Mouse (Mus musculus): ENCODE data around the gene Mdc1. TPM values are rescaled to one million over a fixed set of nuclear protein-coding genes. Genes with fewer than 3 reads are reported as not detected.

Gene Mdc1
- polyA plus RNA-seq, 1 experiment = 8.2 TPM

DNA sequence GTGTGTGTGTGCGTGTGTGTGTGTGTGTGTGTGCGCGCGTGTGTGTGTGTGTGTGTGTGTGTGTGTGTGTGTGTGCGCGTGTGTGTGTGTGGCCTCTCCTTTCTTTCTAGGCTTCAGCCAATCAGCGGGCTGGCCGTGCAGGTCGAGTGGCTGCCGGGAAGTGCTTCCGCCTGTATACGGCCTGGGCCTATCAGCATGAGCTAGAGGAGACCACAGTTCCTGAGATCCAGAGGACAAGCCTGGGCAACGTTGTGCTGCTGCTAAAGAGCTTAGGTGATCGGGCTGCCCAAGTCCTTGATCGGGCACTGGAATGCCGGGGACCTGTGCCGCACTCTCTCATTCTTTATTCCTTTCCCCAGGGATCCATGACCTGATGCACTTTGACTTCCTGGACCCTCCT lies 46.4 kb downstream of the Mdc1 start:
- DNase-seq = no peak
- H3K4me1 ChIP-seq (ENCODE audit: control insufficient read depth, insufficient read depth, low read length) = no peaks in the 10 kb centered on the region
- TF ChIP-seq CTCF (IDR thresholded peaks at IDR 0.05; ENCODE audit: insufficient read depth, low read length) (no peak), POLR2A (IDR thresholded peaks at IDR 0.05; ENCODE audit: borderline replicate concordance, extremely low read depth, low read depth, low read length) (no peak)
- H3K4me3 ChIP-seq (replicated peaks; ENCODE audit: extremely low read depth, low read depth, low read length) = no peak overlapping the region
- WGBS = 74% methylated on average over 16 of the region's 17 CpGs

DNA sequence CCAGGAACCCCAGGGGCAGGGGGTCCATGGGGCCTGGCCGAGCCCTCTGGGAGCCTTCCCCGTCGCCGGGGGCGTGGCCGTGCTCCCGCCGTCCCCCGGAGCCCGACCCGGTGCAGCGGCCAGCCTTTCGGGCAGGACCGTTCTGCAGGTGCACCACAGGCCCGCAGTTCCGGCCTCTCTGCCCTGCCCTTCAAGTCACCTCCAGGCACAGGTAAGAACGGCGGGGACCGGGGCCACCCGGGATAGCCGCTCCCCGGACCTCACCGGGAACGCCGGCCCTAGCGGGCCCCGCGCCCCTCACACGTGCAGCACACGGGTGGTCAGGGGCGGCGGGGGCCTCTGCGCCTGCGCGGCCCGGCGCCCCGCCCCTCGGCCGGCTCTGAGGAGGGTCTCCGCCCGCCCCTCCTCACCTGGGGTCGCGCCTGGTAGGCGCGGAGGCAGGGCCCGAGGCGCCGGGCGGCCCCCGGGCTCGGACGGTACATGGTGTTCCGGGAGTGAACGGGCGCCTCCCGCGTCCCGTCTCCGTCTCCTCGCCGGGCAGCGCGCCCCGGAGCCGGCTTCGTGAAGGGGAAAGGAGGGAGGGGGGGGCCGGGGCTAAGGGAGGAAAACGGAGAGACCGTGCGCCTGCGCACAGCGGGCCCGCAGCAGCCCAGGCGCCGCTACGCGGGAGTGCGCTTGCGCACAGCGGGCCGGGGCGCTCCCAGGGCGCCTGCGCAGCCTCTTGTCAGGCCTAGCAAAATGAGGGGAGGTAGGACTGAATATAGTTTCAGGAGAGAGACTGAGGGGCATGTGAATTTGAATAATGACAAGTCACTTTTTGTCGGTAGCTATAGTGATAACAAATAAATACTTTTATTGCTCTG lies 55.7 kb downstream of the Mdc1 start, which contains the start of gene 2310061I04Rik:
2310061I04Rik (minus strand) TSS at position 651 of the 863 bp plus-strand sequence.
- 1% methylated on average over 86 of the region's 86 CpGs for WGBS
- peak within 1 kb of the TSS; percentile 79 for H3K4me3 ChIP-seq (replicated peaks; ENCODE audit: extremely low read depth, low read depth, low read length)
- no peak for TF ChIP-seq CTCF (IDR thresholded peaks at IDR 0.05; ENCODE audit: insufficient read depth, low read length)
- TF ChIP-seq POLR2A (IDR thresholded peaks at IDR 0.05; ENCODE audit: borderline replicate concordance, extremely low read depth, low read depth, low read length) = no peak
- H3K4me1 ChIP-seq (ENCODE audit: control insufficient read depth, insufficient read depth, low read length) = peaks cover 7% of the 10 kb centered on the region; the same call in 1 of the 2 replicates
- DNase-seq = peak; percentile 80

DNA sequence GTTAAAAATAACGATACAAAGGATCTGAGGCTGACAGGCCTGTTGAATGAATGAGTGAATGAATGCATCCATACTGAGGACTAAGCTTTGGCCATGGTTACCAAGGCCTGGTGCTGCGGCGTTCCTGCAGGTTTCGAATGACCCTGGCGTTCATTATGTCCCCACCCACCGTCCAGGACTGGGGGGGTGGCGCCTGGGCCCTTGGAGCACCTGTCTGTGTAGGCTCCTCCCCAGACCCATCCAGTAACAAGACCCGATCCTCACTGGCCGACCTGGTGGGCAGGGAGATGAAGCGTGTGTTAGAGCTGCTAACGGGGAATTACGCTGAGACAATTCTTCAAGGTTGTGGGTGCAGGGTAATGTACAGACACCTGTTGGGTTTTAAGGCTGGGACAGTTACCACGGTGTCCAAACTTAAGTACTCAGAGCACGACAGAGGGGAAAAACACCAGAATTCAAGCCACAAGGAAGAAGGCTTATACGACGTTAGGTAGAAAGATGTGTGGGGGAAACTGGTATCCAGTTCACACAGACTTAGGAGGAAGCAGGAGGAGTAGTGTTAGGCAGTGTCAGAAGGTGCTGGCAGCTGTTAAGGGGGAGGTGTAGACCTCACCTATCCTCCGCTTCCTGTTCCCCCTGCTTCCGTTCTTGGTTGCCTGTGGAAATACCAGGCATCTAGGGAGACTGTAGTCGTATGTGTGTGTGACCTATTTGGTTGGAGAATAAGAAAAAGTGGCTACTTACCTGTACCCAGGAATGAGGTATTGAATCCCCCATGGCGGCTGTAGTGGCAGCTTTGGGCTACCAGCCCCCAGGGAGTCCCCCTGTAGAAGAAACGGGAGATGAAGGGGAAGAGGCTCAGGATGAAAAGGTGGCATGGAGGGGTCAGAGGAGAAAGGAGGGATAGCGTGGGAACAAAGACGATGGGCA lies 56.6 kb downstream of the Mdc1 start:
- 43% methylated on average over 23 of the region's 23 CpGs for WGBS
- Histone ChIP-seq H3K4me1 (ENCODE audit: control insufficient read depth, insufficient read depth, low read length) (peaks cover 7% of the 10 kb centered on the region; the same call in 1 of the 2 replicates), H3K4me3 (replicated peaks; ENCODE audit: extremely low read depth, low read depth, low read length) (no peak overlapping the region)
- DNase-seq = no peak
- TF ChIP-seq POLR2A (IDR thresholded peaks at IDR 0.05; ENCODE audit: borderline replicate concordance, extremely low read depth, low read depth, low read length) (no peak), CTCF (IDR thresholded peaks at IDR 0.05; ENCODE audit: insufficient read depth, low read length) (no peak)

DNA sequence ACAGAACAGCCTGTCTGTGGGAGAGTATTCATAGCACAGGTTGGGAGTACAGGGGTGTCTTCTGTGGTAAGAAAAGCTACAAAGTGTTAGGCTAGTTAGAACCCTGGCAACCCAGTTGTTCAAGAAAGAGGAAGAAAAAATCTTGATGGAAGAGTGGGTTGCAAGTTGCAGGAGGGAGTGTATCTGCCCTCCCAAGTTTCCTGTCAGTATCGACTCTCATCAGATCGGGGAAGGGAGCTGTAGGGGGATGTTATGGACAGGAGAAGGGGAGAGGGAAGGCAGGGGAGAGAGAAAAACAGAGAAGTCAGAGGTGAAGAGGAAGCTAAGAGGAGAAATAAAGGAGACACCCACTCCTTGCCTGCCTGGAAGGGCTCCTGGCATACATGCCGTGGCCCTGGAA lies 59.3 kb downstream of the Mdc1 start:
- DNase-seq = no peak
- no peak overlapping the region for H3K4me3 ChIP-seq (replicated peaks; ENCODE audit: extremely low read depth, low read depth, low read length)
- TF ChIP-seq POLR2A (IDR thresholded peaks at IDR 0.05; ENCODE audit: borderline replicate concordance, extremely low read depth, low read depth, low read length) = no peak
- no peak for TF ChIP-seq CTCF (IDR thresholded peaks at IDR 0.05; ENCODE audit: insufficient read depth, low read length)
- WGBS = 78% methylated on average over 3 of the region's 3 CpGs
- H3K4me1 ChIP-seq (ENCODE audit: control insufficient read depth, insufficient read depth, low read length) = peaks cover 11% of the 10 kb centered on the region; the same call in 1 of the 2 replicates

DNA sequence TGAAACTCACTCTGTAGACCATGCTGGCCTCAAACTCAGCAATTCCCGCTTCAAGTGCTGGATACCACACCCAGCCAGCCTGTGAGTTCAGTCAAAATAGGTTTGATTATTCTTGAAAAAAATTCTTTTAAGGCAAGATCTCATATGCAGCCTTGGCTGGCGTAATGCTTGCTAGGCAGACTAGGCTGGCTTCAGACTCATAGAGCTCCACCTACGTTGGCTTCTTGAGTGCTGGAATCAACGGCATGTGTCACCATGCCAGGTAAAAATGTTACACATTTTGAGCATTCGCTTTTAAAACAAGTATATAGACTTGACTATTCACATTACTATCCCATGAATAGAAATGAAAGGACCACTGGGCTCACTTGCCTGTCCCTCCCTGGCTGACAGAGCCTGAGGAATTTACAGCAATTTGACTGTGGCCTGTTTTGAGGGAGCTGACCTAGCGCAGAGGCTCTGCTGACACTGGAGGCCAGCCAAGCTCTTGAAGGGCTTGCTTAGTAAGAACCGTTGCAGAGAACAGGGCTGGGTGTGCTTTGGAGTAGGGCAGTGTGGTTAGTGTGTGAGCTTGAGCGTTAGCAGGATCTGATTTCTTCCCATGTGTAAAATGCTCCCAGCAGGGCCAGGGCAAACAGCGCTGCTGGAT lies 62.2 kb downstream of the Mdc1 start:
- Histone ChIP-seq H3K4me1 (ENCODE audit: control insufficient read depth, insufficient read depth, low read length) (peaks cover 5% of the 10 kb centered on the region; the same call in 1 of the 2 replicates), H3K4me3 (replicated peaks; ENCODE audit: extremely low read depth, low read depth, low read length) (no peak overlapping the region)
- 63% methylated on average over 9 of the region's 9 CpGs for WGBS
- peak; percentile 80 for DNase-seq
- TF ChIP-seq CTCF (IDR thresholded peaks at IDR 0.05; ENCODE audit: insufficient read depth, low read length) (no peak), POLR2A (IDR thresholded peaks at IDR 0.05; ENCODE audit: borderline replicate concordance, extremely low read depth, low read depth, low read length) (no peak)

DNA sequence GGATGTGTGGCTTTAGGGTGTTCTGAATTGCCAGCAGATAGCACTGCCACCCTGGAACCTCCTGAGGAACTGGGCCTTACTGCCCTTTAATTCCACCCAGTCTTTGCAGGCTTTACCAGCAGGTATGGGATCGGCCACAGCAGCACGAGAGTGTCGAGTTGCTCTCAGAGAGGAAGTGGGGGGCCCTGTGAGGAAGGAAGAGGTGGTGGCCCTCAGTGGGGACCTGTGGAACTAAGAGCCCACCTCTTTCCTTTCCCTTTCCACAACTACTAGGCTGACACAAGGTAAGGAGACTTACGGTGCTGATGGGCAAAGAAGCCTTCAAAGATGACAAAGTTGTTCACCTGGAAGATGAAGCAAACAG lies 62.7 kb downstream of the Mdc1 start:
- H3K4me1 ChIP-seq (ENCODE audit: control insufficient read depth, insufficient read depth, low read length) = peaks cover 5% of the 10 kb centered on the region; the same call in 1 of the 2 replicates
- DNase-seq = no peak
- TF ChIP-seq POLR2A (IDR thresholded peaks at IDR 0.05; ENCODE audit: borderline replicate concordance, extremely low read depth, low read depth, low read length) (no peak), CTCF (IDR thresholded peaks at IDR 0.05; ENCODE audit: insufficient read depth, low read length) (no peak)
- H3K4me3 ChIP-seq (replicated peaks; ENCODE audit: extremely low read depth, low read depth, low read length) = no peak overlapping the region
- WGBS = 30% methylated on average over 4 of the region's 4 CpGs

DNA sequence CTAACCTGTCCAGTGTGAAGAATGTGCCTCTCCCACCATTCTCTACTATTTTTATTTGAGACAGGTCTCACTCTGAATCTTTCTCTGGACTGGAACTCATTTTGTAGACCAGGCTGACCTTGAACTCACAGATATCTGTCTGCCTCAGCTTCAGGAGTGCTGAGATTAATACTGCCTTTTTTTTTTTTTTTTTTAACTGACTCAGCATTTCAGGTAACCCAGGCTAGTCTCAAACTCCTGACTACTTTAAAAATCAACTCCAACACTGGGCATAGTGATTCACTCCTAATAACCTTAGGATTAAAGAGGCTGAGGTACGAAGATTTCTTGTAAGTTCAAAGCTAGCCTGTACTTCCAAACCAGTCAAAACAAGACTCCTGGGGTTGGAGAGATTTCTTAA lies 64.3 kb downstream of the Mdc1 start:
- DNase-seq = no peak
- 93% methylated on average over 1 of the region's 1 CpGs for WGBS
- no peak for TF ChIP-seq CTCF (IDR thresholded peaks at IDR 0.05; ENCODE audit: insufficient read depth, low read length)
- no peak for TF ChIP-seq POLR2A (IDR thresholded peaks at IDR 0.05; ENCODE audit: borderline replicate concordance, extremely low read depth, low read depth, low read length)
- H3K4me3 ChIP-seq (replicated peaks; ENCODE audit: extremely low read depth, low read depth, low read length) = no peak overlapping the region
- H3K4me1 ChIP-seq (ENCODE audit: control insufficient read depth, insufficient read depth, low read length) = peaks cover 13% of the 10 kb centered on the region

DNA sequence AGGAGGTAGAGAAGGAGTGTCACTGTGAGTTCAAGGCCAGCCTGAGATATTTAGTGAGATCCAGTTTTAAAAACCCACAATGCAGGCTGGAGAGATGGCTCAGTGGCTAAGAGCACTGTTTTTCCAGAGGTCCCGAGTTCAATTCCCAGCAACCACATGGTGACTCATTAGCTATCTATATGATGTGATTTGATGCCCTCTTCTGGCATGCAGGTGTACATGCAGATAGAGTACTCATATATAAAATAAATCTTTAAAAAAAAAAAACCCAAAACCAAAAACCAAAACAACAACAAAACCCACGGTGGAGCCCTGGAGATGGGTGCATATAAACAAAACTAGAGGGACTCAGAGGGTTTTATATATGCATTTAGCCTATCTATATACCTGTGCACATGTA lies 66.3 kb downstream of the Mdc1 start:
- DNase-seq = no peak
- no peak for TF ChIP-seq CTCF (IDR thresholded peaks at IDR 0.05; ENCODE audit: insufficient read depth, low read length)
- TF ChIP-seq POLR2A (IDR thresholded peaks at IDR 0.05; ENCODE audit: borderline replicate concordance, extremely low read depth, low read depth, low read length) = no peak
- 49% methylated on average over 2 of the region's 2 CpGs for WGBS
- Histone ChIP-seq H3K4me1 (ENCODE audit: control insufficient read depth, insufficient read depth, low read length) (peaks cover 13% of the 10 kb centered on the region), H3K4me3 (replicated peaks; ENCODE audit: extremely low read depth, low read depth, low read length) (no peak overlapping the region)

Other genes with a start within 250 kb of the Mdc1 start
- gene Sfta2, start 240.0 kb upstream of the Mdc1 start, polyA plus RNA-seq (2012; rRNA removed) = 257 and 330 TPM in 2 replicates
- gene Gm9573, start 214.9 kb upstream of the Mdc1 start, polyA plus RNA-seq (2012; rRNA removed) = not detected in 2 replicates
- 0.19 and 0.24 TPM in 2 replicates for gene Mucl3, start 197.8 kb upstream of the Mdc1 start, polyA plus RNA-seq (2012; rRNA removed)
- 44.0 and 46.6 TPM in 2 replicates for gene Vars2, start 173.9 kb upstream of the Mdc1 start, polyA plus RNA-seq (2012; rRNA removed)
- gene Gtf2h4, start 167.8 kb upstream of the Mdc1 start, polyA plus RNA-seq (2012; rRNA removed) = 21.3 and 22.5 TPM in 2 replicates
- 63.9 and 66.2 TPM in 2 replicates for gene Ddr1, start 136.9 kb upstream of the Mdc1 start, polyA plus RNA-seq (2012; rRNA removed)
- gene Ier3, start 19.8 kb upstream of the Mdc1 start, polyA plus RNA-seq (2012; rRNA removed) = 133 TPM in 2 replicates
- 81.9 and 89.7 TPM in 2 replicates for gene Flot1, start 18.3 kb upstream of the Mdc1 start, polyA plus RNA-seq (2012; rRNA removed)
- 258 and 298 TPM in 2 replicates for gene Tubb5, start 3.2 kb upstream of the Mdc1 start, polyA plus RNA-seq (2012; rRNA removed)
- gene Nrm, start 19.8 kb downstream of the Mdc1 start, polyA plus RNA-seq (2012; rRNA removed) = 16.5 and 26.2 TPM in 2 replicates
- gene Ppp1r18, start 24.1 kb downstream of the Mdc1 start, polyA plus RNA-seq (2012; rRNA removed) = 53.9 and 61.5 TPM in 2 replicates
- gene Dhx16, start 38.3 kb downstream of the Mdc1 start, polyA plus RNA-seq (2012; rRNA removed) = 62.8 and 70.1 TPM in 2 replicates
- gene 2310061I04Rik, start 55.9 kb downstream of the Mdc1 start, polyA plus RNA-seq (2012; rRNA removed) = 36.1 and 38.1 TPM in 2 replicates
- gene Atat1, start 68.6 kb downstream of the Mdc1 start, polyA plus RNA-seq (2012; rRNA removed) = 49.4 and 57.7 TPM in 2 replicates
- gene Mrps18b, start 74.9 kb downstream of the Mdc1 start, polyA plus RNA-seq (2012; rRNA removed) = 30.4 and 43.8 TPM in 2 replicates
- gene Ppp1r10, start 74.9 kb downstream of the Mdc1 start, polyA plus RNA-seq (2012; rRNA removed) = 27.4 and 28.6 TPM in 2 replicates
- 56.3 and 60.6 TPM in 2 replicates for gene Abcf1, start 128.2 kb downstream of the Mdc1 start, polyA plus RNA-seq (2012; rRNA removed)
- 34.1 and 37.1 TPM in 2 replicates for gene Gnl1, start 138.3 kb downstream of the Mdc1 start, polyA plus RNA-seq (2012; rRNA removed)
- 16.0 and 19.0 TPM in 2 replicates for gene Prr3, start 138.7 kb downstream of the Mdc1 start, polyA plus RNA-seq (2012; rRNA removed)
- gene H2-T24, start 179.0 kb downstream of the Mdc1 start, polyA plus RNA-seq (2012; rRNA removed) = 9.2 and 16.5 TPM in 2 replicates
- 180 and 232 TPM in 2 replicates for gene H2-T23, start 191.3 kb downstream of the Mdc1 start, polyA plus RNA-seq (2012; rRNA removed)
- 53.9 and 55.1 TPM in 2 replicates for gene H2-T22, start 201.2 kb downstream of the Mdc1 start, polyA plus RNA-seq (2012; rRNA removed)
- not detected in 2 replicates for gene Gm6034, start 201.4 kb downstream of the Mdc1 start, polyA plus RNA-seq (2012; rRNA removed)
- gene Gm11127, start 216.9 kb downstream of the Mdc1 start, polyA plus RNA-seq (2012; rRNA removed) = not detected in 2 replicates

Measured in lung, adult 2 months (tissue).